Mouse (Mus musculus) layer of hippocampus, postnatal 36 days (tissue): ENCODE measurements around the gene Wipf2. TPM values are rescaled to one million over a fixed set of nuclear protein-coding genes. Genes with fewer than 3 reads are reported as not detected.

Source experiments
- DNase-seq, 2 experiments: peaks; one replicate each; pipeline ENCODE4 v3.0.0; 2022
- total RNA-seq, 2 experiments: library from RNA; stranded (reverse); gene quantifications; 2 replicates each; pipeline ENCODE4 v1.2.3; 2021

Wipf2 gene
- total RNA-seq, 2 experiments from 2014 or later: 67.3 to 72.9 TPM

GRCm38 (mm10) chr11:98854659-98855058 lies 8.8 kb upstream of the Wipf2 start:
- no peak for DNase-seq

GRCm38 (mm10) chr11:98858759-98859731 lies 4.4 kb upstream of the Wipf2 start:
- peak; percentile 81 to 89 for DNase-seq

- peak; percentile 51 to 62 for DNase-seq
Observed at GRCm38 (mm10) chr11:98863751-98864429, 452 bp downstream of the Wipf2 start.

GRCm38 (mm10) chr11:98867293-98867692 lies 3.9 kb downstream of the Wipf2 start:
- DNase-seq: no peak

- DNase-seq: no peak
Observed at GRCm38 (mm10) chr11:98869906-98870305, 6.5 kb downstream of the Wipf2 start.

GRCm38 (mm10) chr11:98870791-98871190 lies 7.4 kb downstream of the Wipf2 start:
- DNase-seq: no peak

- no peak for DNase-seq
Observed at GRCm38 (mm10) chr11:98871416-98871815, 8.0 kb downstream of the Wipf2 start.

- DNase-seq: peak; percentile 71 to 72
Observed at GRCm38 (mm10) chr11:98872040-98872439, 8.6 kb downstream of the Wipf2 start.

- DNase-seq: no peak
Observed at GRCm38 (mm10) chr11:98873900-98874299, 10.5 kb downstream of the Wipf2 start.

GRCm38 (mm10) chr11:98877001-98877400 lies 13.6 kb downstream of the Wipf2 start:
- DNase-seq: no peak

- DNase-seq: no peak
Observed at GRCm38 (mm10) chr11:98887703-98888102, 24.3 kb downstream of the Wipf2 start.

- DNase-seq: no peak
Observed at GRCm38 (mm10) chr11:98889077-98889476, 25.6 kb downstream of the Wipf2 start.

GRCm38 (mm10) chr11:98889977-98890376 lies 26.5 kb downstream of the Wipf2 start:
- DNase-seq: no peak

- DNase-seq: no peak
Observed at GRCm38 (mm10) chr11:98892426-98892825, 29.0 kb downstream of the Wipf2 start.

- DNase-seq: no peak
Observed at GRCm38 (mm10) chr11:98900529-98901125, 37.2 kb downstream of the Wipf2 start.

- no peak for DNase-seq
Observed at GRCm38 (mm10) chr11:98902621-98903245, 39.3 kb downstream of the Wipf2 start.

- no peak for DNase-seq
Observed at GRCm38 (mm10) chr11:98904577-98904976, 41.1 kb downstream of the Wipf2 start.

GRCm38 (mm10) chr11:98905033-98905432 lies 41.6 kb downstream of the Wipf2 start:
- DNase-seq: no peak

GRCm38 (mm10) chr11:98905583-98905982 lies 42.1 kb downstream of the Wipf2 start:
- DNase-seq: no peak

- no peak for DNase-seq
Observed at GRCm38 (mm10) chr11:98907063-98907436, 43.6 kb downstream of the Wipf2 start.

- peak; percentile 91 to 94 for DNase-seq
Observed at GRCm38 (mm10) chr11:98907437-98908173, 44.2 kb downstream of the Wipf2 start, which contains the start of gene Cdc6. Gene Cdc6, plus strand, starts transcription at chr11:98907801.

GRCm38 (mm10) chr11:98909654-98910053 lies 46.2 kb downstream of the Wipf2 start:
- peak; percentile 52 to 65 for DNase-seq
